Mouse (Mus musculus) limb, embryonic 14.5 days (tissue): ENCODE results near the gene Smarcc1. TPM values are rescaled to one million over a fixed set of nuclear protein-coding genes. Genes with fewer than 3 reads are reported as not detected.

Source experiments
- ATAC-seq: fragments of 200-750 bp; cut with Nextera tagmentation; 2 replicates; pipeline ENCODE4 v1.8.0; 2017; ENCODE audit warnings: low read depth, moderate number of reproducible peaks, moderate TSS enrichment; ENCODE audit not compliant: low FRiP score
- DNase-seq: peaks from one replicate; pipeline ENCODE4 v3.0.0-alpha.2; 2015; ENCODE audit warnings: low spot score
- H3K27ac ChIP-seq: fragments of 300-500 bp; sonication (generic); replicated peaks from 2 replicates; pipeline ENCODE4 v1.5.1; 2014; ENCODE audit warnings: low read depth, mild to moderate bottlenecking, low read length, moderate library complexity, mixed read lengths
- H3K27me3 ChIP-seq: fragments of 300-500 bp; sonication (generic); 2 replicates; pipeline ENCODE4 v1.6.1; 2014; ENCODE audit warnings: low read length, mixed read lengths; ENCODE audit not compliant: control insufficient read depth, insufficient read depth
- H3K36me3 ChIP-seq: fragments of 300-500 bp; sonication (generic); 2 replicates; pipeline ENCODE4 v1.6.1; 2014; ENCODE audit warnings: mild to moderate bottlenecking, low read length, moderate library complexity, mixed read lengths; ENCODE audit not compliant: control insufficient read depth, insufficient read depth
- H3K4me1 ChIP-seq: fragments of 300-500 bp; sonication (generic); 2 replicates; pipeline ENCODE4 v1.6.1; 2014; ENCODE audit warnings: antibody characterized with exemption, low read length, mixed read lengths; ENCODE audit not compliant: control insufficient read depth, insufficient read depth
- H3K4me2 ChIP-seq: fragments of 300-500 bp; sonication (generic); replicated peaks from 2 replicates; pipeline ENCODE4 v1.6.1; 2014; ENCODE audit warnings: low read depth, mild to moderate bottlenecking, low read length, moderate library complexity; ENCODE audit not compliant: severe bottlenecking
- H3K4me3 ChIP-seq: fragments of 300-500 bp; sonication (generic); replicated peaks from 2 replicates; pipeline ENCODE4 v1.5.1; 2014; ENCODE audit warnings: low read length
- H3K9ac ChIP-seq: fragments of 300-500 bp; sonication (generic); 2 replicates; pipeline ENCODE4 v1.6.1; 2014; ENCODE audit warnings: mild to moderate bottlenecking, low read depth, low read length, moderate library complexity; ENCODE audit not compliant: severe bottlenecking
- H3K9me3 ChIP-seq: fragments of 300-500 bp; sonication (generic); 2 replicates; pipeline ENCODE4 v1.6.1; 2016; ENCODE audit warnings: low read length; ENCODE audit not compliant: control insufficient read depth
- POLR2A ChIP-seq: fragments of 200-500 bp; IDR thresholded peaks from 2 replicates; pipeline ENCODE4 v1.8.0; 2012; ENCODE audit warnings: inconsistent platforms, mild to moderate bottlenecking, moderate library complexity, borderline replicate concordance; ENCODE audit not compliant: insufficient read depth, insufficient read length; ENCODE audit errors: extremely low read depth
- WGBS: fragments of 180-500 bp; shearing (Covaris S2); extraction: QIAGEN DNeasy Blood & Tissue Kit; methylation state at CpG from one replicate; pipeline ENCODE4 v1.1.7; 2014; 5-methylcytosine and 5-hydroxymethylcytosine counted together
- microRNA-seq: library from miRNA; unstranded; fragments of <30 nt; microRNA quantifications from one replicate; pipeline ENCODE4, GENCODE M21; 2016
- polyA plus RNA-seq, 2 experiments: library from polyadenylated mRNA; depleted of rRNA in 1 of 2; stranded (reverse) in 1 of 2; unstranded in 1 of 2; fragments of >200 nt; fragmentation: Nextera tagmentation in 1 of 2; extraction: Ambion mirVana in 1 of 2; gene quantifications; 2 replicates each; pipeline versions ENCODE4 v1.2.1 to v1.2.3; 2012 to 2014

The Smarcc1 gene
- polyA plus RNA-seq, 2 experiments, result 72.8 to 132 TPM

- Histone ChIP-seq H3K27ac (no peak overlapping the region), H3K4me3 (no peak overlapping the region), H3K36me3 (no peaks in the 10 kb centered on the region), H3K4me1 (peaks cover 3% of the 10 kb centered on the region; the same call in 1 of the 2 replicates), H3K9me3 (no peaks in the 10 kb centered on the region), H3K27me3 (no peaks in the 10 kb centered on the region), H3K9ac (no peak overlapping the region), H3K4me2 (no peak overlapping the region)
- DNase-seq (no peak), ATAC-seq (no peak)
- TF ChIP-seq POLR2A, result no peak
- WGBS, result 56% methylated on average over 4 of the region's 4 CpGs
Measured at GRCm38 (mm10) chr9:110273507-110273906, 156.0 kb downstream of the Smarcc1 start.

- no peak for DNase-seq
- H3K4me1 ChIP-seq, result peaks cover 3% of the 10 kb centered on the region; the same call in 1 of the 2 replicates
- no peak for TF ChIP-seq POLR2A
- H3K27ac ChIP-seq, result no peak overlapping the region
- no peak for ATAC-seq
- no peaks in the 10 kb centered on the region for H3K36me3 ChIP-seq
- H3K4me2 ChIP-seq, result no peak overlapping the region
- WGBS, result 34% methylated on average over 5 of the region's 5 CpGs
- H3K9me3 ChIP-seq, result no peaks in the 10 kb centered on the region
- no peak overlapping the region for H3K9ac ChIP-seq
- H3K4me3 ChIP-seq, result no peak overlapping the region
- no peaks in the 10 kb centered on the region for H3K27me3 ChIP-seq
Measured at GRCm38 (mm10) chr9:110275882-110276281, 158.4 kb downstream of the Smarcc1 start.

- no peaks in the 10 kb centered on the region for H3K27me3 ChIP-seq
- H3K4me3 ChIP-seq, result no peak overlapping the region
- WGBS, result 40% methylated on average over 8 of the region's 8 CpGs
- no peak overlapping the region for H3K4me2 ChIP-seq
- H3K9me3 ChIP-seq, result no peaks in the 10 kb centered on the region
- ATAC-seq, result no peak
- no peaks in the 10 kb centered on the region for H3K36me3 ChIP-seq
- no peak overlapping the region for H3K9ac ChIP-seq
- TF ChIP-seq POLR2A, result no peak
- no peak for DNase-seq
- H3K4me1 ChIP-seq, result peaks cover 3% of the 10 kb centered on the region; the same call in 1 of the 2 replicates
- no peak overlapping the region for H3K27ac ChIP-seq
Measured at GRCm38 (mm10) chr9:110277431-110277881, 159.9 kb downstream of the Smarcc1 start.

GRCm38 (mm10) chr9:110284075-110284697 is 166.7 kb downstream of the Smarcc1 start:
- WGBS, result 89% methylated on average over 8 of the region's 10 CpGs
- no peak for TF ChIP-seq POLR2A
- Histone ChIP-seq H3K27ac (no peak overlapping the region), H3K9me3 (no peaks in the 10 kb centered on the region), H3K36me3 (no peaks in the 10 kb centered on the region), H3K4me3 (no peak overlapping the region), H3K9ac (no peak overlapping the region), H3K4me2 (no peak overlapping the region), H3K27me3 (no peaks in the 10 kb centered on the region), H3K4me1 (no peaks in the 10 kb centered on the region)
- DNase-seq (no peak), ATAC-seq (no peak)

- TF ChIP-seq POLR2A, result no peak
- Histone ChIP-seq H3K9ac (no peak overlapping the region), H3K27ac (no peak overlapping the region), H3K4me3 (no peak overlapping the region), H3K9me3 (no peaks in the 10 kb centered on the region), H3K27me3 (no peaks in the 10 kb centered on the region), H3K36me3 (no peaks in the 10 kb centered on the region), H3K4me2 (no peak overlapping the region), H3K4me1 (no peaks in the 10 kb centered on the region)
- no peak for ATAC-seq
- no peak for DNase-seq
- WGBS, result 74% methylated on average over 7 of the region's 7 CpGs
Measured at GRCm38 (mm10) chr9:110287321-110287924, 169.9 kb downstream of the Smarcc1 start.

Small RNA genes within 50 kb of the gene (microRNA-seq; reads per million reads assigned to microRNA genes)
- gene Mir6236, result 19.5 reads per million, percentile 30 among the genes with 10 or more reads in this experiment

Other genes with a start within 250 kb of the Smarcc1 start
- gene Cdc25a, start 242.1 kb upstream of the Smarcc1 start, polyA plus RNA-seq (2012; rRNA removed), result 24.8 and 26.1 TPM in 2 replicates
- gene Cdc25a, start 242.1 kb upstream of the Smarcc1 start, polyA plus RNA-seq (2014; fragmentation: Nextera tagmentation; extraction: Ambion mirVana), result 26.8 and 29.4 TPM in 2 replicates
- gene Map4, start 186.2 kb upstream of the Smarcc1 start, polyA plus RNA-seq (2012; rRNA removed), result 161 and 220 TPM in 2 replicates
- 76.1 and 76.6 TPM in 2 replicates for gene Map4, start 186.2 kb upstream of the Smarcc1 start, polyA plus RNA-seq (2014; fragmentation: Nextera tagmentation; extraction: Ambion mirVana)
- 121 and 132 TPM in 2 replicates for gene Dhx30, start 122 bp downstream of the Smarcc1 start, polyA plus RNA-seq (2012; rRNA removed)
- 120 and 135 TPM in 2 replicates for gene Dhx30, start 122 bp downstream of the Smarcc1 start, polyA plus RNA-seq (2014; fragmentation: Nextera tagmentation; extraction: Ambion mirVana)
- 10.0 and 11.0 TPM in 2 replicates for gene Cspg5, start 126.1 kb downstream of the Smarcc1 start, polyA plus RNA-seq (2012; rRNA removed)
- gene Cspg5, start 126.1 kb downstream of the Smarcc1 start, polyA plus RNA-seq (2014; fragmentation: Nextera tagmentation; extraction: Ambion mirVana), result 6.4 and 7.6 TPM in 2 replicates
- gene Elp6, start 187.5 kb downstream of the Smarcc1 start, polyA plus RNA-seq (2012; rRNA removed), result 36.1 and 43.4 TPM in 2 replicates
- gene Elp6, start 187.5 kb downstream of the Smarcc1 start, polyA plus RNA-seq (2014; fragmentation: Nextera tagmentation; extraction: Ambion mirVana), result 25.3 and 25.8 TPM in 2 replicates
- gene Scap, start 215.6 kb downstream of the Smarcc1 start, polyA plus RNA-seq (2012; rRNA removed), result 30.3 and 36.9 TPM in 2 replicates
- 28.4 and 33.5 TPM in 2 replicates for gene Scap, start 215.6 kb downstream of the Smarcc1 start, polyA plus RNA-seq (2014; fragmentation: Nextera tagmentation; extraction: Ambion mirVana)